24 mouse cellular contexts compared by ENCODE assay signal in the genomic region with DNA sequence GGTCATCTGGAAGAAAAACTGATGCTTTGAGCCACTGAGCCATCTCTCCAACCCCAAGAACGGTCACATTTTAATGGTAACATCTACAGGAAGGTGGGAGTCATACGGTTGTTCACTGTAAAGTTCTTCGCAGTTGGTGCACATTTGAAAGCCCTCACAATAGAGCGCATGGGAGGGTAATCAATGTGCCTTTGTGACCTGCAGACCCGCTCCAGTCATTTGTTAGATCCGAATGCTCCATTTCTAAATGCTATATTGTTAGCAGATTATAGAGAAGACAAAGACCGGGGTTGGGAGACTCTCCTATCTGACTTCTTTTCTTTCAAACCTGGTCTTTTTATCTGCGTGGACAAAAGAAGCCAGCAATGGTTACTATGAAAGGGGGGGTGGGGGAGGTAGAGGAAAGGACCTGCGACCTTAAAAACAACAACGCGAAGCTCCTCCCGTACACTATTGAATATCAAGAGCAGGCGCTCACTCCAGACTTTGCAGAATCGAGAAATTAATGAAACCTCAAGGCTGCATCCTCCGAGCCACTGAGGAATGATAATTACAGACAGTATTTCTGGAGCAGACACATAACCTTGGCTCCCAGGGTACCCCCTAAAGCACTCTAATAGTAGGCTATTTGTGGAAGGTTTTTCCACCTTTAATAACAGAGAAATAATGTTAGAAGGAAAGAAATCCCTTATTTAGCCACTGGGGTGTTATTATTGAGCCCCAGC.
DNase-seq lines count a peak whose midpoint lies in the region; ATAC-seq and TF ChIP-seq lines count a peak whose summit lies in the region.
"Had no signal": no experiment of that assay in that cellular context is flagged by ENCODE, and none has a peak within 500 bp of the region (broad histone marks: within the 10 kb centered on the region; RNA-seq: fewer than 3 reads in every experiment).

No protein-coding gene starts in this region.

- H3K4me1 ChIP-seq in limb, embryonic 13.5 days: peaks cover 20% of the 10 kb centered on the region
- H3K4me1 ChIP-seq in limb, embryonic 10.5 days: 0 out of 2 replicates have a peak, but pooled peaks cover under 1% of the 10 kb centered on the region
- no peaks in the 10 kb centered on the region for H3K4me1 ChIP-seq in embryonic facial prominence, embryonic 11.5 days (ENCODE audit: control insufficient read depth, insufficient read depth, low read length)
- 0 out of 2 replicates have a peak, but pooled peaks cover 8% of the 10 kb centered on the region for H3K4me1 ChIP-seq in hindbrain, embryonic 14.5 days (replicated peaks; ENCODE audit: control insufficient read depth, insufficient read depth, low read length)
- H3K4me1 ChIP-seq in midbrain, embryonic 16.5 days (ENCODE audit: control insufficient read depth, insufficient read depth, low read length): peaks cover 10% of the 10 kb centered on the region
- H3K4me1 ChIP-seq: liver, embryonic 13.5 days; stomach, embryonic 15.5 days had no signal

- DNase-seq in limb, embryonic 10.5 days (ENCODE audit: low spot score): no peak
- DNase-seq in embryonic facial prominence, embryonic 11.5 days (ENCODE audit: low spot score): no peak
- no peak for DNase-seq in hindbrain, embryonic 14.5 days (ENCODE audit: low spot score)
- no peak for DNase-seq in urinary bladder, postnatal 14 days (ENCODE audit: low spot score)
- DNase-seq in left cerebral cortex, adult 2 months (ENCODE audit: extremely low spot score in 1 of 2, low spot score in 2 of 2): no peak
- no peak for DNase-seq in gastrocnemius, postnatal 14 days
- DNase-seq: adrenal gland, postnatal 36 days; cerebellum, adult 2 months; forebrain, postnatal 0 days; heart, postnatal 10 days; kidney, adult 2 months; kidney, postnatal 10 days; left cerebral cortex, postnatal 4 days; liver, embryonic 13.5 days; right cerebral cortex, postnatal 25 days; thymus, adult 18-20 months had no signal

- H3K36me3 ChIP-seq in limb, embryonic 13.5 days: no peaks in the 10 kb centered on the region
- no peaks in the 10 kb centered on the region for H3K36me3 ChIP-seq in limb, embryonic 10.5 days
- H3K36me3 ChIP-seq in embryonic facial prominence, embryonic 11.5 days (replicated peaks; ENCODE audit: control insufficient read depth, insufficient read depth, low read depth, low read length): no peaks in the 10 kb centered on the region
- H3K36me3 ChIP-seq in hindbrain, embryonic 14.5 days (replicated peaks; ENCODE audit: control insufficient read depth, insufficient read depth): no peaks in the 10 kb centered on the region
- no peaks in the 10 kb centered on the region for H3K36me3 ChIP-seq in midbrain, embryonic 16.5 days (ENCODE audit: control insufficient read depth, insufficient read depth, low read length)
- H3K36me3 ChIP-seq: embryonic facial prominence, embryonic 12.5 days; G1E; liver, embryonic 13.5 days; stomach, embryonic 15.5 days had no signal

- ATAC-seq in limb, embryonic 13.5 days (ENCODE audit: low FRiP score, low read depth): peak; percentile 75; the same call in 1 of the 2 replicates
- ATAC-seq in embryonic facial prominence, embryonic 11.5 days (replicated peaks; ENCODE audit: insufficient number of reproducible peaks, low FRiP score, low TSS enrichment, low read depth): 0 out of 2 replicates have a peak, but pooled peaks have one; percentile 14
- ATAC-seq in hindbrain, embryonic 14.5 days (ENCODE audit: low FRiP score): peak; percentile 48; the same call in 1 of the 2 replicates
- 0 out of 2 replicates have a peak, but pooled peaks have one; percentile 32 for ATAC-seq in midbrain, embryonic 16.5 days
- ATAC-seq: forebrain, postnatal 0 days had no signal

- no peak overlapping the region; the same call in 1 of the 2 replicates for H3K27ac ChIP-seq in limb, embryonic 13.5 days
- H3K27ac ChIP-seq in limb, embryonic 10.5 days: no peak overlapping the region
- no peak overlapping the region for H3K27ac ChIP-seq in embryonic facial prominence, embryonic 11.5 days (replicated peaks; ENCODE audit: low read depth, low read length)
- H3K27ac ChIP-seq in hindbrain, embryonic 14.5 days: no peak overlapping the region
- H3K27ac ChIP-seq in midbrain, embryonic 16.5 days (ENCODE audit: low read length): no peak overlapping the region
- no peak overlapping the region for H3K27ac ChIP-seq in left cerebral cortex, adult 2 months
- H3K27ac ChIP-seq: embryonic facial prominence, embryonic 12.5 days; liver, embryonic 13.5 days; macrophage; stomach, embryonic 15.5 days had no signal

- no peak; the same call in 1 of the 2 replicates for TF ChIP-seq CTCF in left cerebral cortex, adult 2 months (IDR thresholded peaks at IDR 0.05)

- no peak overlapping the region for H3K4me3 ChIP-seq in limb, embryonic 13.5 days
- H3K4me3 ChIP-seq in limb, embryonic 10.5 days: no peak overlapping the region
- H3K4me3 ChIP-seq in embryonic facial prominence, embryonic 11.5 days (ENCODE audit: low read depth, low read length): no peak overlapping the region
- no peak overlapping the region for H3K4me3 ChIP-seq in hindbrain, embryonic 14.5 days (replicated peaks; ENCODE audit: low read length)
- H3K4me3 ChIP-seq in midbrain, embryonic 16.5 days (ENCODE audit: low read depth, low read length): no peak overlapping the region
- H3K4me3 ChIP-seq in left cerebral cortex, adult 2 months: no peak overlapping the region
- H3K4me3 ChIP-seq: embryonic facial prominence, embryonic 12.5 days; liver, embryonic 13.5 days; stomach, embryonic 15.5 days had no signal

- no peaks in the 10 kb centered on the region for H3K9me3 ChIP-seq in limb, embryonic 13.5 days
- H3K9me3 ChIP-seq in limb, embryonic 10.5 days (replicated peaks): no peaks in the 10 kb centered on the region
- no peaks in the 10 kb centered on the region for H3K9me3 ChIP-seq in embryonic facial prominence, embryonic 11.5 days (replicated peaks; ENCODE audit: control insufficient read depth, low read length)
- no peaks in the 10 kb centered on the region for H3K9me3 ChIP-seq in hindbrain, embryonic 14.5 days (ENCODE audit: control insufficient read depth, low read length)
- H3K9me3 ChIP-seq in midbrain, embryonic 16.5 days (replicated peaks; ENCODE audit: control insufficient read depth, low read length, poor library complexity, severe bottlenecking): no peaks in the 10 kb centered on the region
- H3K9me3 ChIP-seq: embryonic facial prominence, embryonic 12.5 days; liver, embryonic 13.5 days; stomach, embryonic 15.5 days had no signal

- 63% methylated on average over 15 of the region's 15 CpGs for WGBS in limb, embryonic 13.5 days
- 87% methylated on average over 15 of the region's 15 CpGs for WGBS in limb, embryonic 10.5 days
- 54% methylated on average over 15 of the region's 15 CpGs for WGBS in embryonic facial prominence, embryonic 11.5 days
- WGBS in hindbrain, embryonic 14.5 days: 18% methylated on average over 15 of the region's 15 CpGs
- 12% methylated on average over 15 of the region's 15 CpGs for WGBS in midbrain, embryonic 16.5 days

- intact Hi-C loops in left cerebral cortex, adult 2 months (cut with DNase I): no loop called here
- intact Hi-C loops in gastrocnemius, postnatal 14 days (cut with DNase I; ENCODE audit: low total_unique reads): no loop called here

- peak overlapping the region; percentile 33 for H3K4me2 ChIP-seq in limb, embryonic 13.5 days (replicated peaks)
- H3K4me2 ChIP-seq in embryonic facial prominence, embryonic 11.5 days (ENCODE audit: low read depth, low read length): no peak overlapping the region
- H3K4me2 ChIP-seq in hindbrain, embryonic 14.5 days (replicated peaks): no peak overlapping the region; the same call in 1 of the 2 replicates
- H3K4me2 ChIP-seq in midbrain, embryonic 16.5 days (ENCODE audit: low read length): no peak overlapping the region
- H3K4me2 ChIP-seq: embryonic facial prominence, embryonic 12.5 days; heart, embryonic 11.5 days; liver, embryonic 13.5 days; stomach, embryonic 15.5 days had no signal

- H3K9ac ChIP-seq in limb, embryonic 13.5 days: no peak overlapping the region
- no peak overlapping the region for H3K9ac ChIP-seq in embryonic facial prominence, embryonic 11.5 days (replicated peaks; ENCODE audit: low read length)
- no peak overlapping the region for H3K9ac ChIP-seq in hindbrain, embryonic 14.5 days
- no peak overlapping the region for H3K9ac ChIP-seq in midbrain, embryonic 16.5 days (ENCODE audit: low read depth, low read length)
- H3K9ac ChIP-seq: embryonic facial prominence, embryonic 12.5 days; forebrain, postnatal 0 days; liver, embryonic 13.5 days; lung, embryonic 14.5 days; stomach, embryonic 15.5 days had no signal

- H3K27me3 ChIP-seq in limb, embryonic 13.5 days: no peaks in the 10 kb centered on the region; the same call in 1 of the 2 replicates
- H3K27me3 ChIP-seq in limb, embryonic 10.5 days (ENCODE audit: low read depth, poor library complexity, severe bottlenecking): 0 out of 2 replicates have a peak, but pooled peaks cover 2% of the 10 kb centered on the region
- H3K27me3 ChIP-seq in embryonic facial prominence, embryonic 11.5 days (ENCODE audit: control insufficient read depth, insufficient read depth, low read length): no peaks in the 10 kb centered on the region
- H3K27me3 ChIP-seq in hindbrain, embryonic 14.5 days (ENCODE audit: control insufficient read depth, insufficient read depth, low read length): no peaks in the 10 kb centered on the region
- H3K27me3 ChIP-seq in midbrain, embryonic 16.5 days (ENCODE audit: control insufficient read depth, insufficient read depth, low read depth, low read length): no peaks in the 10 kb centered on the region
- H3K27me3 ChIP-seq: embryonic facial prominence, embryonic 12.5 days; liver, embryonic 13.5 days; stomach, embryonic 15.5 days had no signal

Comparison
In these comparisons a context has a peak if more than half of its experiments do, and no peak if none do; other contexts are left out.
1. ATAC-seq: peak in every context shown above with its lines; median percentile 75 in limb, embryonic 13.5 days; 48 in hindbrain, embryonic 14.5 days; 32 in midbrain, embryonic 16.5 days; 14 in embryonic facial prominence, embryonic 11.5 days.